Mouse (Mus musculus) midbrain, postnatal 0 days (tissue): ENCODE measurements around the gene Kcnma1. TPM values are rescaled to one million over a fixed set of nuclear protein-coding genes. Genes with fewer than 3 reads are reported as not detected.
A peak's percentile ranks its signal among the peaks of the same experiment; 100 is the strongest.

Experiments used
- ATAC-seq: fragments of 200-750 bp; cut with Nextera tagmentation; 2 replicates; pipeline ENCODE4 v1.8.0; 2017; ENCODE audit warnings: moderate number of reproducible peaks, mild to moderate bottlenecking, moderate TSS enrichment, moderate library complexity; ENCODE audit not compliant: low FRiP score
- DNase-seq: peaks from one replicate; pipeline ENCODE4 v3.0.0-alpha.2; 2015; ENCODE audit warnings: low spot score
- H3K27ac ChIP-seq: fragments of 300-500 bp; sonication (generic); 2 replicates; pipeline ENCODE4 v1.5.1; 2014; ENCODE audit warnings: low read depth, mild to moderate bottlenecking, low read length, mixed read lengths
- H3K27me3 ChIP-seq: fragments of 300-500 bp; sonication (generic); 2 replicates; pipeline ENCODE4 v1.6.1; 2014; ENCODE audit warnings: low read length, control low read depth, mixed read lengths; ENCODE audit not compliant: insufficient read depth
- H3K36me3 ChIP-seq: fragments of 300-500 bp; sonication (generic); 2 replicates; pipeline ENCODE4 v1.6.1; 2014; ENCODE audit warnings: low read length, control low read depth, mixed read lengths; ENCODE audit not compliant: insufficient read depth
- H3K4me1 ChIP-seq: fragments of 300-500 bp; sonication (generic); 2 replicates; pipeline ENCODE4 v1.6.1; 2014; ENCODE audit warnings: mild to moderate bottlenecking, control low read depth, antibody characterized with exemption, low read length, mixed read lengths; ENCODE audit not compliant: insufficient read depth
- H3K4me2 ChIP-seq: fragments of 300-500 bp; sonication (generic); 2 replicates; pipeline ENCODE4 v1.6.1; 2014; ENCODE audit warnings: low read depth, mild to moderate bottlenecking, low read length, mixed read lengths; ENCODE audit not compliant: poor library complexity, severe bottlenecking
- H3K4me3 ChIP-seq: fragments of 300-500 bp; sonication (generic); 2 replicates; pipeline ENCODE4 v1.5.1; 2014; ENCODE audit warnings: low read depth, mild to moderate bottlenecking, low read length, moderate library complexity
- H3K9ac ChIP-seq: fragments of 300-500 bp; sonication (generic); replicated peaks from 2 replicates; pipeline ENCODE4 v1.6.1; 2014; ENCODE audit warnings: mild to moderate bottlenecking, low read length, moderate library complexity, mixed read lengths; ENCODE audit not compliant: poor library complexity, severe bottlenecking
- H3K9me3 ChIP-seq: fragments of 300-500 bp; sonication (generic); 2 replicates; pipeline ENCODE4 v1.6.1; 2016; ENCODE audit warnings: low read length, control low read depth
- CTCF ChIP-seq: IDR thresholded peaks from 2 replicates; pipeline ENCODE4 v1.5.1; 2016; ENCODE audit warnings: antibody characterized with exemption, mild to moderate bottlenecking
- WGBS: fragments of 180-500 bp; shearing (Covaris S2); extraction: QIAGEN DNeasy Blood & Tissue Kit; methylation state at CpG from one replicate; pipeline ENCODE4 v1.1.7; 2014; 5-methylcytosine and 5-hydroxymethylcytosine counted together
- polyA plus RNA-seq: library from polyadenylated mRNA; unstranded; fragments of >200 nt; fragmentation: Nextera tagmentation; extraction: Ambion mirVana; gene quantifications from 2 replicates; pipeline ENCODE4 v1.2.1, GENCODE M21; 2015
- total RNA-seq: library from RNA; depleted of rRNA; stranded (reverse); fragments of >200 nt; gene quantifications from 2 replicates; pipeline ENCODE4 v1.2.3, GENCODE M21; 2014

The Kcnma1 gene
- total and polyA plus RNA-seq, 2 experiments from 2014 or later = 20.6 to 45.7 TPM

DNA sequence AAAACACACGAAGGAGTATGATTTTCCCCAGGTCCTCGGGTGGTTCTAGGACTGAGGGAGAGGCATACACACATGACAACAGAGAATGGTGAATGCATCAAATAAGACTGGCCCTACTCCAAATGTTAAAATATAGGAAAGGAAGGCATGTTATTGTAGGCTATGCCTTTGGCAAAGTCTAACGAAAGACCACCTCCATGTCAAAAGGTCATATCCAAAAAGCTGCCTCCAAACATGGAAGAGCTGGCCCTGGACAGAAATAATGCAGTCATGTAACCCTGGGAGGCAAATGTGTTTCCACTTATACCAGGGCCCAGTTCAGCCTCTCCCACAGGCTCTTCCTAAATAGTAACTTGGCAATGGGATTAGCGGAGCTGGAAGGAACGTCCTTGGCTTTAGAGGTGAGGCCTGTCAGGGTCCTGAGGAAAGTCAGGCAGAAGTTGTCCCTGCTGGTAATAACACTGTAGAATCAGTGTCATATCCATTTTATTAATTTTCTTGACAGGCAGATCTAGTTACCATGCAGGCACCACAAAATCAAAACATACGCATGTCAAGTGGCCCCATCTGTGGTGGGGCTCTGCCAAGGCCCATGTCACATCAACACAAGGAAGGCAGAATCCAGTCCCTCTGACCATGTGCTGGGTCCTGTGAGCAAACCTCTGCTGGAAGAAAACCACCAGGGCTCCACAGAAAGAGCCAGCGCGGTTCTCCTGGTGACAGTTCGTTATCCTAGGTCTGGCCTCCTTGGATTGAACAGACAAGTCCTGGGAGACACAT is 521.5 kb downstream of the Kcnma1 start:
- H3K4me3 ChIP-seq = no peak overlapping the region
- no peak overlapping the region for H3K27ac ChIP-seq
- no peak for ATAC-seq
- H3K36me3 ChIP-seq = peaks cover 11% of the 10 kb centered on the region; the same call in 1 of the 2 replicates
- TF ChIP-seq CTCF = no peak
- no peak overlapping the region for H3K9ac ChIP-seq
- H3K4me1 ChIP-seq = no peaks in the 10 kb centered on the region
- H3K4me2 ChIP-seq = no peak overlapping the region
- DNase-seq = peak; percentile 63
- no peaks in the 10 kb centered on the region for H3K27me3 ChIP-seq
- WGBS = 89% methylated on average over 9 of the region's 9 CpGs
- H3K9me3 ChIP-seq = no peaks in the 10 kb centered on the region

DNA sequence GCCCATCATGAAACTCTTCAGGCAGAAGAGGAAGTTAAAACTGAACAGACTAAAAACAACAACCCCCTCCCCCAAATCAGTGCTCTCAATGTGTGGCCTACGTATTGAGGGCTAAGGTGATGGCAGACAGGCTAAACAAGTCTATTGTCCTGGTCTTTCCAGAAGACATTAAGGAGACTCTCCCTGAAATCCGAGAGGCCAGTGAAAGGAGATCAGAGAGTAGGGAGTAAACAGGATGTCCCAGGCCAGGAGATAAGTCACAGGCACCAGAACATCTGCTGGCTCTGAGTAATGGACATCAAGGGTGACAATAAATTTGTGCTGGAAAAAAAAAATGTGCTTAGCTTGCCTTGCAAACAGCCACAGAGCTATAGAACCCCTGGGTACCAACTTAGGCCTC is 522.9 kb downstream of the Kcnma1 start:
- Histone ChIP-seq H3K4me3 (no peak overlapping the region), H3K9ac (no peak overlapping the region), H3K4me2 (no peak overlapping the region), H3K4me1 (no peaks in the 10 kb centered on the region), H3K27me3 (no peaks in the 10 kb centered on the region), H3K27ac (no peak overlapping the region), H3K9me3 (no peaks in the 10 kb centered on the region), H3K36me3 (peaks cover 11% of the 10 kb centered on the region; the same call in 1 of the 2 replicates)
- no peak for DNase-seq
- ATAC-seq = no peak
- 60% methylated on average over 2 of the region's 2 CpGs for WGBS
- no peak for TF ChIP-seq CTCF

DNA sequence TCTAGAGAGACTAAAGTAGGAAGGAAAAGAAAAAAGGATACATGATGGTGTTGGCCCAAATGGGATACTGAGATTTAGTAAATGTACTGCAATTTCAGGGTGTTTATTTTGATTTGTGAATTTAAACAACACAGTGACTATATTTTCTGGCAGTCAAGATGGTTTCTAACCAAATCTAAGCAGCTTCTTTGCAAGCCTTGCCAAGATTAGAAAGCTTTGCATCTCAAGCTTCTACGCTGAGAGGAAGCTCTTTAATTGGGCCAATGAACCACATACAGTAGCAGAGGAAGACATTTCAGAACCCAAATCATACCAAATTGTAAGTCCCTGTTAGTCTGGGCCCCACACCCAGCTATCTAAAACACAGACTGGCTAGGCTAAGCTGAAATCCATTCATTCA is 527.6 kb downstream of the Kcnma1 start:
- Histone ChIP-seq H3K27me3 (no peaks in the 10 kb centered on the region), H3K9ac (no peak overlapping the region), H3K4me1 (no peaks in the 10 kb centered on the region), H3K36me3 (no peaks in the 10 kb centered on the region; the same call in 1 of the 2 replicates), H3K4me2 (no peak overlapping the region), H3K27ac (no peak overlapping the region), H3K9me3 (no peaks in the 10 kb centered on the region), H3K4me3 (no peak overlapping the region)
- ATAC-seq (no peak), DNase-seq (no peak)
- WGBS = 93% methylated on average over 1 of the region's 1 CpGs
- no peak for TF ChIP-seq CTCF

DNA sequence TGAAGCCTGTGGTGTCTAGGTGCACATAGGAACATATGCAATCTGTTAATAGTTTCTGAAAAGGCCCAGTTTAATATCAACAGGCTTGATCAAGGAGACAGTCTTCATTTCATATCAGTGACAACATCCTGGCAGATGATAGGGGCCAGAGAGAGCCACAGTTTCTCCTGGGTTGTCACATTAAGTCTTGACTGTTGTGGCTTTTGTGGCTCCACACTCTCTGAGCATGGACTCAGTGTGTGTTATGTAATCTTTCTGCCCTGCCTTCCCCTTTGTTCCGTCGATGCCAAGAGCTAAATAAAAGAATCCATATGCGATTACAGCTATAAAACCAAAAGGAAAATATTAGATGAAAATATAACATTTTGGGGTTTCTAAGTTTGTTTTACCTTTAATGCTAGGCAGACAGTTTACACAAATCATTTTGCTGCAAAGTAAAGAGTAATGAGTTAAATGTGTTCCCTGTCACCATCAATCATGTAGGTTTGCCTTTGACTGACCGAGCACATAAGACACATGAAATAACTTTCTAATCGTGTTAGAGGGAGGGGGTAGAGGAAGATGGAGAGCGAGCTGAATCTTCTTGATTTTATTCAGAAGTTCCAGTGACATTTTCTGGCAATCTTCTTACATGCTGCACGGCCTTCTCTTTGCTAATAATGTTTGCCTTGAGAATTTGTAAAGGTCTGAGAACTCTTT is 528.3 kb downstream of the Kcnma1 start:
- Histone ChIP-seq H3K36me3 (no peaks in the 10 kb centered on the region; the same call in 1 of the 2 replicates), H3K4me3 (no peak overlapping the region), H3K9ac (no peak overlapping the region), H3K27me3 (no peaks in the 10 kb centered on the region), H3K4me2 (no peak overlapping the region), H3K9me3 (no peaks in the 10 kb centered on the region), H3K27ac (no peak overlapping the region), H3K4me1 (no peaks in the 10 kb centered on the region)
- DNase-seq (no peak), ATAC-seq (no peak)
- 82% methylated on average over 7 of the region's 7 CpGs for WGBS
- no peak for TF ChIP-seq CTCF

DNA sequence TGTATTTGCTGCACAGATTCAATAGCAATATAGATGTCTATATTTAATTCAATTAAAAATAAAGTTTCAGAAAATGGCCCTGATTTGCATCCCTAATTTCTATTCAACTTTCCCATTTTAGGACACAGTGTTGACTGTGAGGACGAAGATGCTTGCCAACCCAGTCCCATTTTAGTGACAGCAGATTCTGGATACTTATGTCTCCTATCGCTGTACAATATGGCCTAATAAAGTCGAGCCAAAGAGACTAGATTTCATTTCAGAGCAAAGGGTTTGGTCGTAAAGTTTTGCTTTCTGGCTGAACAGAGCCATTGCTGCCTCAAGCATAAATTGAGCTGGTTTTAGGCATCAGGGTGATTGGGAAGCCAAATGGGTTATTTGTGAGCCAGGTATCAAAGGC is 539.2 kb downstream of the Kcnma1 start:
- H3K9ac ChIP-seq = no peak overlapping the region
- H3K27ac ChIP-seq = no peak overlapping the region
- ATAC-seq = no peak
- H3K4me3 ChIP-seq = no peak overlapping the region
- WGBS = 88% methylated on average over 4 of the region's 4 CpGs
- H3K36me3 ChIP-seq = no peaks in the 10 kb centered on the region
- TF ChIP-seq CTCF = no peak
- H3K4me2 ChIP-seq = no peak overlapping the region
- no peaks in the 10 kb centered on the region for H3K27me3 ChIP-seq
- no peaks in the 10 kb centered on the region for H3K4me1 ChIP-seq
- no peaks in the 10 kb centered on the region for H3K9me3 ChIP-seq
- no peak for DNase-seq

DNA sequence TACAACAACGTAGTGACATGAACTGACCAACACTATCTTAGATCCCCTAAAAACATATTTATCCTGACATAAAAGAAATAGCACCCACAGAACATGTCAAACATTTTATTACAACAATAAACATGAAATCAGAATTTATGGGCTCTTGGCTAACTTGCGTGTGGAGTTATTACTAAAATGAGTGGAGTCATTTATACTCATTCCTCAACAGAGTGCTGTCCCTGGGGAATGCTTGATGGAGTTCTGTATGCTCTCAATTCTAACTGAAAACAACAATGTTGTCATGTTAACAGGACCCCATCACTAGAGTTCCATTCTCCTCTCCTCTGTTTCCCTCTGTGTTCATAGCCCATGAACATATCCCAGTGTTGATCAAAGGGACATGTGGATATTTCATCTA is 544.2 kb downstream of the Kcnma1 start:
- no peaks in the 10 kb centered on the region for H3K4me1 ChIP-seq
- 96% methylated on average over 2 of the region's 2 CpGs for WGBS
- H3K27me3 ChIP-seq = no peaks in the 10 kb centered on the region
- no peak for TF ChIP-seq CTCF
- H3K27ac ChIP-seq = no peak overlapping the region
- H3K4me2 ChIP-seq = no peak overlapping the region
- H3K9ac ChIP-seq = no peak overlapping the region
- H3K9me3 ChIP-seq = no peaks in the 10 kb centered on the region
- no peak overlapping the region for H3K4me3 ChIP-seq
- no peak for ATAC-seq
- H3K36me3 ChIP-seq = no peaks in the 10 kb centered on the region
- DNase-seq = no peak
